Mouse (Mus musculus) neural tube, embryonic 11.5 days (tissue): Measurements from ENCODE around the gene Wdr25. TPM values are rescaled to one million over a fixed set of nuclear protein-coding genes. Genes with fewer than 3 reads are reported as not detected.

Experiments
- ATAC-seq: fragments of 200-750 bp; cut with Nextera tagmentation; 2 replicates; pipeline ENCODE4 v1.8.0; 2017; ENCODE audit warnings: moderate number of reproducible peaks, mild to moderate bottlenecking, moderate TSS enrichment, moderate library complexity; ENCODE audit not compliant: insufficient read depth, low FRiP score, low TSS enrichment
- DNase-seq: peaks from one replicate; pipeline ENCODE4 v3.0.0-alpha.2; 2015; ENCODE audit warnings: low spot score
- H3K27ac ChIP-seq: fragments of 300-500 bp; sonication (generic); 2 replicates; pipeline ENCODE4 v1.5.1; 2014; ENCODE audit warnings: low read depth, mild to moderate bottlenecking, low read length
- H3K27me3 ChIP-seq: fragments of 300-500 bp; sonication (generic); 2 replicates; pipeline ENCODE4 v1.6.1; 2014; ENCODE audit warnings: mild to moderate bottlenecking, low read length, mixed read lengths; ENCODE audit not compliant: control insufficient read depth, insufficient read depth
- H3K36me3 ChIP-seq: fragments of 300-500 bp; sonication (generic); 2 replicates; pipeline ENCODE4 v1.6.1; 2014; ENCODE audit warnings: mild to moderate bottlenecking, low read length, moderate library complexity, mixed read lengths; ENCODE audit not compliant: control insufficient read depth, insufficient read depth
- H3K4me1 ChIP-seq: fragments of 300-500 bp; sonication (generic); 2 replicates; pipeline ENCODE4 v1.6.1; 2014; ENCODE audit warnings: low read length, mixed read lengths; ENCODE audit not compliant: control insufficient read depth, insufficient read depth
- H3K4me2 ChIP-seq: fragments of 300-500 bp; sonication (generic); 2 replicates; pipeline ENCODE4 v1.6.1; 2014; ENCODE audit warnings: low read depth, mild to moderate bottlenecking, moderate library complexity
- H3K4me3 ChIP-seq: fragments of 300-500 bp; sonication (generic); 2 replicates; pipeline ENCODE4 v1.5.1; 2014; ENCODE audit warnings: low read depth, low read length
- H3K9ac ChIP-seq: fragments of 300-500 bp; sonication (generic); 2 replicates; pipeline ENCODE4 v1.6.1; 2014; ENCODE audit warnings: mild to moderate bottlenecking, low read length
- H3K9me3 ChIP-seq: fragments of 300-500 bp; sonication (generic); 2 replicates; pipeline ENCODE4 v1.6.1; 2016; ENCODE audit warnings: low read length; ENCODE audit not compliant: control insufficient read depth
- WGBS: fragments of 180-500 bp; shearing (Covaris S2); extraction: QIAGEN DNeasy Blood & Tissue Kit; methylation state at CpG from one replicate; pipeline ENCODE4 v1.1.7; 2014; 5-methylcytosine and 5-hydroxymethylcytosine counted together
- polyA plus RNA-seq: library from polyadenylated mRNA; unstranded; fragments of >200 nt; fragmentation: Nextera tagmentation; extraction: Ambion mirVana; gene quantifications from 2 replicates; pipeline ENCODE4 v1.2.1, GENCODE M21; 2014

Wdr25 gene
- polyA plus RNA-seq, 1 experiment from 2014 or later, result 5.2 TPM

GRCm38 (mm10) chr12:109057736-109058135, 164.3 kb downstream of the Wdr25 start:
- no peak for DNase-seq
- Histone ChIP-seq H3K9me3 (no peaks in the 10 kb centered on the region), H3K9ac (no peak overlapping the region), H3K27me3 (peaks cover 34% of the 10 kb centered on the region), H3K4me3 (no peak overlapping the region), H3K4me1 (peaks cover 14% of the 10 kb centered on the region), H3K4me2 (no peak overlapping the region), H3K36me3 (no peaks in the 10 kb centered on the region), H3K27ac (no peak overlapping the region)
- ATAC-seq, result no peak
- 70% methylated on average over 4 of the region's 4 CpGs for WGBS

GRCm38 (mm10) chr12:109058660-109059059, 165.2 kb downstream of the Wdr25 start:
- Histone ChIP-seq H3K9ac (no peak overlapping the region), H3K4me3 (no peak overlapping the region), H3K36me3 (no peaks in the 10 kb centered on the region), H3K4me1 (peaks cover 12% of the 10 kb centered on the region), H3K9me3 (no peaks in the 10 kb centered on the region), H3K27ac (no peak overlapping the region), H3K27me3 (peaks cover 25% of the 10 kb centered on the region), H3K4me2 (no peak overlapping the region)
- ATAC-seq (no peak), DNase-seq (no peak)
- WGBS, result 82% methylated on average over 8 of the region's 8 CpGs

- DNase-seq, result peak; percentile 72
- Histone ChIP-seq H3K36me3 (no peaks in the 10 kb centered on the region), H3K9ac (peak overlapping the region; percentile 78), H3K4me1 (0 out of 2 replicates have a peak, but pooled peaks cover 3% of the 10 kb centered on the region), H3K4me2 (peak overlapping the region; percentile 87), H3K9me3 (no peaks in the 10 kb centered on the region), H3K27ac (no peak overlapping the region), H3K27me3 (no peaks in the 10 kb centered on the region), H3K4me3 (peak overlapping the region; percentile 62)
- 2% methylated on average over 20 of the region's 59 CpGs for WGBS
- peak; percentile 78 for ATAC-seq
Observed at GRCm38 (mm10) chr12:109067561-109068135, 174.2 kb downstream of the Wdr25 start.

GRCm38 (mm10) chr12:109068167-109068653, 174.8 kb downstream of the Wdr25 start, which contains the start of gene Begain:
Begain (minus strand) TSS chr12:109068217.
- DNase-seq (no peak), ATAC-seq (peak; percentile 55)
- Histone ChIP-seq H3K27ac (no peak within 1 kb of the TSS), H3K36me3 (no peaks in the 10 kb centered on the region), H3K27me3 (no peaks in the 10 kb centered on the region), H3K9ac (peak within 1 kb of the TSS; percentile 78), H3K4me2 (peak within 1 kb of the TSS; percentile 87), H3K4me3 (peak within 1 kb of the TSS; percentile 62), H3K4me1 (0 out of 2 replicates have a peak, but pooled peaks cover 3% of the 10 kb centered on the region), H3K9me3 (no peaks in the 10 kb centered on the region)
- WGBS, result under 1% methylated on average over 40 of the region's 48 CpGs

- WGBS, result 61% methylated on average over 7 of the region's 7 CpGs
- Histone ChIP-seq H3K4me1 (0 out of 2 replicates have a peak, but pooled peaks cover 3% of the 10 kb centered on the region), H3K9me3 (no peaks in the 10 kb centered on the region), H3K9ac (no peak overlapping the region), H3K27ac (no peak overlapping the region), H3K36me3 (no peaks in the 10 kb centered on the region), H3K4me2 (peak overlapping the region; percentile 87; the same call in 1 of the 2 replicates), H3K4me3 (no peak overlapping the region), H3K27me3 (no peaks in the 10 kb centered on the region)
- ATAC-seq (0 out of 2 replicates have a peak, but pooled peaks have one; percentile 25), DNase-seq (no peak)
Observed at GRCm38 (mm10) chr12:109068738-109069137, 175.3 kb downstream of the Wdr25 start.

GRCm38 (mm10) chr12:109069751-109070150, 176.3 kb downstream of the Wdr25 start:
- Histone ChIP-seq H3K36me3 (no peaks in the 10 kb centered on the region), H3K4me3 (no peak overlapping the region), H3K4me2 (no peak overlapping the region), H3K4me1 (0 out of 2 replicates have a peak, but pooled peaks cover 3% of the 10 kb centered on the region), H3K9me3 (no peaks in the 10 kb centered on the region), H3K27me3 (no peaks in the 10 kb centered on the region), H3K9ac (no peak overlapping the region), H3K27ac (no peak overlapping the region)
- WGBS, result 65% methylated on average over 1 of the region's 2 CpGs
- DNase-seq (no peak), ATAC-seq (no peak)

GRCm38 (mm10) chr12:109071248-109071647, 177.8 kb downstream of the Wdr25 start:
- no peak overlapping the region for H3K9ac ChIP-seq
- H3K27ac ChIP-seq, result no peak overlapping the region
- WGBS, result 89% methylated on average over 13 of the region's 13 CpGs
- 0 out of 2 replicates have a peak, but pooled peaks cover 3% of the 10 kb centered on the region for H3K4me1 ChIP-seq
- DNase-seq, result no peak
- H3K4me3 ChIP-seq, result no peak overlapping the region
- no peaks in the 10 kb centered on the region for H3K9me3 ChIP-seq
- no peaks in the 10 kb centered on the region for H3K36me3 ChIP-seq
- ATAC-seq, result no peak
- H3K27me3 ChIP-seq, result no peaks in the 10 kb centered on the region
- no peak overlapping the region for H3K4me2 ChIP-seq

- ATAC-seq (no peak), DNase-seq (no peak)
- no peak overlapping the region for H3K4me3 ChIP-seq
- H3K27ac ChIP-seq, result no peak overlapping the region
- H3K4me1 ChIP-seq, result no peaks in the 10 kb centered on the region
- H3K4me2 ChIP-seq, result no peak overlapping the region
- H3K9me3 ChIP-seq, result no peaks in the 10 kb centered on the region
- H3K36me3 ChIP-seq, result no peaks in the 10 kb centered on the region
- no peaks in the 10 kb centered on the region for H3K27me3 ChIP-seq
- H3K9ac ChIP-seq, result no peak overlapping the region
- WGBS, result 91% methylated on average over 6 of the region's 6 CpGs
Observed at GRCm38 (mm10) chr12:109074106-109074505, 180.7 kb downstream of the Wdr25 start.

- 59% methylated on average over 2 of the region's 2 CpGs for WGBS
- no peaks in the 10 kb centered on the region for H3K4me1 ChIP-seq
- DNase-seq, result no peak
Observed at GRCm38 (mm10) chr12:109074777-109075285, 181.4 kb downstream of the Wdr25 start.

More at GRCm38 (mm10) chr12:109074777-109075285, 181.4 kb downstream of the Wdr25 start:
- H3K36me3 ChIP-seq, result no peaks in the 10 kb centered on the region
- no peak overlapping the region for H3K9ac ChIP-seq
- H3K4me3 ChIP-seq, result no peak overlapping the region
- H3K9me3 ChIP-seq, result no peaks in the 10 kb centered on the region
- no peaks in the 10 kb centered on the region for H3K27me3 ChIP-seq
- ATAC-seq, result no peak
- H3K4me2 ChIP-seq, result no peak overlapping the region
- no peak overlapping the region for H3K27ac ChIP-seq
